Comparison of ENCODE assay signal across 31 mouse cellular contexts in the genomic region with DNA sequence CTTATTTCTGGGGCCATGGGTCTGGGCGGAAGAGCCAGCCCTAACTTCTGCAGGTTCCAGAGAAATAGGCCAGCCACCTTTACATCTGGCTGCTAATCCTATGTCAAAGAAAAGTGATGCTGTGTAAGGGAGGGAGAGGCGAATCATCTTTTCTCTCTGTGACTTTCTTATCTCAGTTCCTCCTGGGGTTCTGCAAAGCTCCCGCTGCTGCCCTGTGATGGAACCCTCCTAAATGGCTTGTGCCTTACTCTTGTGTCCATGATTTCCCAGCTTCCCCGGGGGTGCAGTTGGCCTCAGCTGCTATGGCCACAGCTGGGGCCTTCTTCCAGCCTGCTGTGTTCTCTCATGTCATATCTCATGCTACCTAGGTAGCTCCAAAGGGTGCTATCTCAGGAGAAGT. TPM values are rescaled to one million over a fixed set of nuclear protein-coding genes. Genes with fewer than 3 reads are reported as not detected.
DNase-seq lines count a peak whose midpoint lies in the region; ATAC-seq and TF ChIP-seq lines count a peak whose summit lies in the region.
"Had no signal": no experiment of that assay in that cellular context is flagged by ENCODE, and none has a peak within 500 bp of the region (broad histone marks: within the 10 kb centered on the region; RNA-seq: fewer than 3 reads in every experiment).

No protein-coding gene starts in this region.

- no peaks in the 10 kb centered on the region for H3K9me3 ChIP-seq in forebrain, embryonic 11.5 days (ENCODE audit: control insufficient read depth, low read length)
- no peaks in the 10 kb centered on the region for H3K9me3 ChIP-seq in forebrain, embryonic 15.5 days
- H3K9me3 ChIP-seq in liver, embryonic 12.5 days (replicated peaks): no peaks in the 10 kb centered on the region
- no peaks in the 10 kb centered on the region for H3K9me3 ChIP-seq in liver, postnatal 0 days (ENCODE audit: low read length)
- H3K9me3 ChIP-seq: embryonic facial prominence, embryonic 13.5 days; forebrain, embryonic 13.5 days; heart, embryonic 12.5 days; hindbrain, embryonic 15.5 days; limb, embryonic 15.5 days; lung, embryonic 15.5 days; midbrain, embryonic 12.5 days; neural tube, embryonic 13.5 days had no signal

- no peaks in the 10 kb centered on the region for H3K27me3 ChIP-seq in forebrain, embryonic 11.5 days (ENCODE audit: control insufficient read depth, insufficient read depth, low read length)
- no peaks in the 10 kb centered on the region for H3K27me3 ChIP-seq in forebrain, embryonic 15.5 days
- peaks cover 2% of the 10 kb centered on the region; the same call in 1 of the 2 replicates for H3K27me3 ChIP-seq in liver, embryonic 12.5 days (replicated peaks)
- no peaks in the 10 kb centered on the region for H3K27me3 ChIP-seq in liver, postnatal 0 days (ENCODE audit: insufficient read depth, low read length)
- H3K27me3 ChIP-seq: CH12.LX; embryonic facial prominence, embryonic 13.5 days; forebrain, embryonic 13.5 days; hindbrain, embryonic 15.5 days; limb, embryonic 15.5 days; lung, embryonic 15.5 days; midbrain, embryonic 12.5 days; neural tube, embryonic 13.5 days had no signal

- ATAC-seq in forebrain, embryonic 11.5 days (replicated peaks; ENCODE audit: low FRiP score): no peak
- no peak for ATAC-seq in forebrain, embryonic 15.5 days (replicated peaks)
- ATAC-seq in liver, embryonic 12.5 days: peak; percentile 68
- ATAC-seq in liver, postnatal 0 days: peak; percentile 56
- ATAC-seq: forebrain, embryonic 13.5 days; inflammation-experienced regulatory T-cells, adult 6 months had no signal

- TF ChIP-seq EP300 in liver, postnatal 0 days (IDR thresholded peaks at IDR 0.05; ENCODE audit: low read depth): no peak

- WGBS in forebrain, embryonic 11.5 days: 89% methylated on average over 4 of the region's 4 CpGs
- WGBS in forebrain, embryonic 15.5 days: 88% methylated on average over 4 of the region's 4 CpGs
- 36% methylated on average over 4 of the region's 4 CpGs for WGBS in liver, embryonic 12.5 days (ENCODE audit: insufficient replicate concordance)
- WGBS in liver, postnatal 0 days (ENCODE audit: insufficient replicate concordance): 62% methylated on average over 4 of the region's 4 CpGs

- no peak for TF ChIP-seq CTCF in liver, postnatal 0 days (IDR thresholded peaks at IDR 0.05; ENCODE audit: low read depth)

- no peak overlapping the region for H3K27ac ChIP-seq in forebrain, embryonic 11.5 days (ENCODE audit: low read depth, low read length)
- H3K27ac ChIP-seq in forebrain, embryonic 15.5 days (replicated peaks): no peak overlapping the region
- peak overlapping the region; percentile 85 for H3K27ac ChIP-seq in liver, embryonic 12.5 days
- H3K27ac ChIP-seq in liver, postnatal 0 days (ENCODE audit: low read depth): peak overlapping the region; percentile 60
- H3K27ac ChIP-seq: embryonic facial prominence, embryonic 13.5 days; forebrain, embryonic 13.5 days; heart, adult 2 months; hindbrain, embryonic 15.5 days; limb, embryonic 15.5 days; lung, embryonic 15.5 days; midbrain, embryonic 12.5 days; neural tube, embryonic 13.5 days had no signal

- DNase-seq in forebrain, embryonic 11.5 days (ENCODE audit: low spot score): peak; percentile 25
- DNase-seq in c-Kit-positive CD71-positive TER-119-positive erythroid progenitor cells, embryonic 14.5 days (ENCODE audit: low spot score): peak; percentile 37
- no peak for DNase-seq in liver, postnatal 0 days
- DNase-seq in right cerebral cortex, postnatal 25 days: no peak
- no peak for DNase-seq in left cerebral cortex, adult 9 months (ENCODE audit: low spot score in 2 of 2)
- no peak for DNase-seq in thymus, postnatal 4 days
- DNase-seq: adrenal gland, postnatal 14 days; cerebellum, adult 18-20 months; cerebellum, postnatal 10 days; gastrocnemius, postnatal 36 days; heart, adult 2 months; kidney, adult 11 months; kidney, postnatal 14 days; layer of hippocampus, adult 9-11 months; thymus, adult 18-20 months; thymus, postnatal 25 days had no signal

- H3K4me2 ChIP-seq in forebrain, embryonic 11.5 days (ENCODE audit: low read depth, low read length, severe bottlenecking): no peak overlapping the region
- no peak overlapping the region for H3K4me2 ChIP-seq in forebrain, embryonic 15.5 days (replicated peaks)
- peak overlapping the region; percentile 55 for H3K4me2 ChIP-seq in liver, embryonic 12.5 days
- H3K4me2 ChIP-seq in liver, postnatal 0 days (ENCODE audit: low read depth, low read length): peak overlapping the region; percentile 46
- H3K4me2 ChIP-seq: embryonic facial prominence, embryonic 13.5 days; forebrain, embryonic 13.5 days; heart, embryonic 12.5 days; hindbrain, embryonic 15.5 days; limb, embryonic 15.5 days; lung, embryonic 15.5 days; midbrain, embryonic 12.5 days; neural tube, embryonic 13.5 days had no signal

- H3K4me1 ChIP-seq in forebrain, embryonic 11.5 days (replicated peaks; ENCODE audit: control insufficient read depth, insufficient read depth, low read length): no peaks in the 10 kb centered on the region
- H3K4me1 ChIP-seq in forebrain, embryonic 15.5 days: no peaks in the 10 kb centered on the region
- peaks cover 57% of the 10 kb centered on the region for H3K4me1 ChIP-seq in liver, embryonic 12.5 days
- H3K4me1 ChIP-seq in liver, postnatal 0 days (ENCODE audit: insufficient read depth): peaks cover 46% of the 10 kb centered on the region
- H3K4me1 ChIP-seq: forebrain, embryonic 13.5 days; hindbrain, embryonic 15.5 days; limb, embryonic 15.5 days; lung, embryonic 15.5 days; neural tube, embryonic 13.5 days had no signal

- no peak overlapping the region for H3K9ac ChIP-seq in forebrain, embryonic 11.5 days (ENCODE audit: low read length)
- no peak overlapping the region for H3K9ac ChIP-seq in forebrain, embryonic 15.5 days (replicated peaks)
- H3K9ac ChIP-seq in liver, embryonic 12.5 days: peak overlapping the region; percentile 59; the same call in 1 of the 2 replicates
- 0 out of 2 replicates have a peak overlapping the region, but pooled peaks have one; percentile 11 for H3K9ac ChIP-seq in liver, postnatal 0 days (replicated peaks)
- H3K9ac ChIP-seq: embryonic facial prominence, embryonic 13.5 days; forebrain, embryonic 13.5 days; heart, embryonic 12.5 days; hindbrain, embryonic 15.5 days; limb, embryonic 15.5 days; lung, embryonic 15.5 days; midbrain, embryonic 12.5 days; neural tube, embryonic 13.5 days had no signal

- H3K4me3 ChIP-seq in forebrain, embryonic 11.5 days (ENCODE audit: low read depth, low read length): no peak overlapping the region
- no peak overlapping the region for H3K4me3 ChIP-seq in forebrain, embryonic 15.5 days
- H3K4me3 ChIP-seq in liver, embryonic 12.5 days: no peak overlapping the region
- no peak overlapping the region for H3K4me3 ChIP-seq in liver, postnatal 0 days (ENCODE audit: low read depth, low read length)
- H3K4me3 ChIP-seq: embryonic facial prominence, embryonic 13.5 days; forebrain, embryonic 13.5 days; heart, adult 2 months; heart, embryonic 12.5 days; hindbrain, embryonic 15.5 days; limb, embryonic 15.5 days; lung, embryonic 15.5 days; midbrain, embryonic 12.5 days; myocyte; neural tube, embryonic 13.5 days had no signal

- no peaks in the 10 kb centered on the region for H3K36me3 ChIP-seq in forebrain, embryonic 11.5 days (ENCODE audit: control insufficient read depth, insufficient read depth, low read length)
- H3K36me3 ChIP-seq in forebrain, embryonic 15.5 days: no peaks in the 10 kb centered on the region
- H3K36me3 ChIP-seq in liver, embryonic 12.5 days: no peaks in the 10 kb centered on the region
- 0 out of 2 replicates have a peak, but pooled peaks cover 6% of the 10 kb centered on the region for H3K36me3 ChIP-seq in liver, postnatal 0 days (replicated peaks; ENCODE audit: insufficient read depth, low read length)
- H3K36me3 ChIP-seq: embryonic facial prominence, embryonic 13.5 days; heart, embryonic 12.5 days; hindbrain, embryonic 15.5 days; limb, embryonic 15.5 days; lung, embryonic 15.5 days; midbrain, embryonic 12.5 days; neural tube, embryonic 13.5 days had no signal

RNA-seq across cellular contexts. Expression of a gene that starts 5.7 kb away (rescaled TPM):
- 2.0 and 2.7 TPM in 2 replicates for polyA plus RNA-seq in forebrain, embryonic 11.5 days (2014; fragmentation: Nextera tagmentation; extraction: Ambion mirVana)
- polyA plus RNA-seq in forebrain, embryonic 15.5 days (2015; fragmentation: Nextera tagmentation; extraction: Ambion mirVana): 1.5 and 1.8 TPM in 2 replicates
- 5.2 and 5.4 TPM in 2 replicates for polyA plus RNA-seq in liver, embryonic 12.5 days (2016; fragmentation: Nextera tagmentation; extraction: Ambion mirVana)
- 6.0 TPM in 2 replicates for polyA plus RNA-seq in liver, postnatal 0 days (2015; fragmentation: Nextera tagmentation; extraction: Ambion mirVana)
- polyA plus RNA-seq: C2C12; erythroblast, embryonic 14.5 days had no signal

Comparison
In these comparisons a context has a peak if more than half of its experiments do, and no peak if none do; other contexts are left out.
1. ATAC-seq: peak in liver, embryonic 12.5 days (single experiment) and liver, postnatal 0 days (single experiment); none in forebrain, embryonic 11.5 days (single experiment) and forebrain, embryonic 15.5 days (single experiment).
2. DNase-seq: peak in forebrain, embryonic 11.5 days (single experiment) and c-Kit-positive CD71-positive TER-119-positive erythroid progenitor cells, embryonic 14.5 days (single experiment); none in liver, postnatal 0 days (single experiment), right cerebral cortex, postnatal 25 days (single experiment), left cerebral cortex, adult 9 months (0 of 2) and thymus, postnatal 4 days (single experiment).
3. H3K27ac ChIP-seq: peak in liver, embryonic 12.5 days (single experiment) and liver, postnatal 0 days (single experiment); none in forebrain, embryonic 11.5 days (single experiment) and forebrain, embryonic 15.5 days (single experiment).
4. H3K4me2 ChIP-seq: peak in liver, embryonic 12.5 days (single experiment) and liver, postnatal 0 days (single experiment); none in forebrain, embryonic 11.5 days (single experiment) and forebrain, embryonic 15.5 days (single experiment).
5. H3K9ac ChIP-seq: peak in liver, embryonic 12.5 days (single experiment) and liver, postnatal 0 days (single experiment); none in forebrain, embryonic 11.5 days (single experiment) and forebrain, embryonic 15.5 days (single experiment).